Mouse (Mus musculus): ENCODE results near the gene Ephb2. TPM values are rescaled to one million over a fixed set of nuclear protein-coding genes. Genes with fewer than 3 reads are reported as not detected.
A peak's percentile ranks its signal among the peaks of the same experiment; 100 is the strongest.

Ephb2 gene
- total and polyA plus RNA-seq, 3 experiments: 0.08 TPM; not detected in 2

- DNase-seq (ENCODE audit: extremely low read depth): no peak
- in situ Hi-C loops (cut with MboI; ENCODE audit: low pct_ligation_motif_present, low pct_unique_long_range_greater_than_20kb, low sequenced_read_pairs) (loop anchor here (25.0 kb wide), 1 partner anchor 369 kb away; the partner anchor contains the start of gene Tcea3), dilution Hi-C loops (cut with MboI; ENCODE audit: extremely low pct_ligation_motif_present, extremely low pct_unique_long_range_greater_than_20kb, low sequenced_read_pairs) (no loop called here)
- Histone ChIP-seq H3K4me1 (ENCODE audit: control insufficient read depth in 1 of 2, insufficient read depth in 2 of 2) (peaks cover under 1 to 5% of the 10 kb centered on the region in 2 experiments; a peak in 2 of 4 replicates), H3K4me3 (replicated peaks in 1 of 3; ENCODE audit: low read depth in 2 of 3, low read length in 2 of 3, poor library complexity in 1 of 3) (no peak overlapping the region), H3K27ac (ENCODE audit: insufficient read depth, low read depth) (no peak overlapping the region), H3K4me2 (ENCODE audit: insufficient read depth, low read depth, poor library complexity, severe bottlenecking) (no peak overlapping the region), H3K9me3 (replicated peaks; ENCODE audit: low read length) (no peaks in the 10 kb centered on the region), H3K36me3 (replicated peaks in 1 of 2; ENCODE audit: control insufficient read depth in 1 of 2, insufficient read depth in 1 of 2, low read length in 1 of 2) (no peaks in the 10 kb centered on the region), H3K79me2 (replicated peaks; ENCODE audit: control insufficient read depth, extremely low read depth, insufficient read depth, poor library complexity, severe bottlenecking) (peaks cover 15% of the 10 kb centered on the region), H3K27me3 (replicated peaks) (no peaks in the 10 kb centered on the region), H3K9ac (ENCODE audit: insufficient read depth, low read depth) (no peak overlapping the region)
- TF ChIP-seq PAX5 (IDR thresholded peaks at IDR 0.05; ENCODE audit: low read length) (no peak), SIN3A (IDR thresholded peaks at IDR 0.05; ENCODE audit: low read length) (no peak), UBTF (IDR thresholded peaks at IDR 0.05; ENCODE audit: low read depth, low read length) (no peak)
These were observed 229.9 kb downstream of the Ephb2 start for GRCm38 (mm10) chr4:136605756-136606485.

GRCm38 (mm10) chr4:136602568-136602967 lies 233.2 kb downstream of the Ephb2 start, which contains the start of gene Kdm1a:
Kdm1a (minus strand) TSS chr4:136602723.
- Histone ChIP-seq H3K27ac (ENCODE audit: insufficient read depth, low read depth) (peak within 1 kb of the TSS; percentile 29; the same call in 1 of the 2 replicates), H3K36me3 (replicated peaks in 1 of 2; ENCODE audit: control insufficient read depth in 1 of 2, insufficient read depth in 1 of 2, low read length in 1 of 2) (peaks cover 0 to 12% of the 10 kb centered on the region in 2 experiments), H3K9me3 (replicated peaks; ENCODE audit: low read length) (no peaks in the 10 kb centered on the region), H3K4me1 (ENCODE audit: control insufficient read depth in 1 of 2, insufficient read depth in 2 of 2) (peaks cover 7 to 21% of the 10 kb centered on the region in 2 experiments), H3K79me2 (replicated peaks; ENCODE audit: control insufficient read depth, extremely low read depth, insufficient read depth, poor library complexity, severe bottlenecking) (peaks cover 47% of the 10 kb centered on the region), H3K27me3 (replicated peaks) (no peaks in the 10 kb centered on the region), H3K4me2 (ENCODE audit: insufficient read depth, low read depth, poor library complexity, severe bottlenecking) (peak within 1 kb of the TSS; percentile 96), H3K4me3 (replicated peaks in 1 of 3; ENCODE audit: low read depth in 2 of 3, low read length in 2 of 3, poor library complexity in 1 of 3) (peak within 1 kb of the TSS; percentile 67 to 86 (median 83)), H3K9ac (ENCODE audit: insufficient read depth, low read depth) (peak within 1 kb of the TSS; percentile 99)
- DNase-seq (ENCODE audit: extremely low read depth): peak; percentile 91
- dilution Hi-C loops (cut with MboI; ENCODE audit: extremely low pct_ligation_motif_present, extremely low pct_unique_long_range_greater_than_20kb, low sequenced_read_pairs): no loop called here
- in situ Hi-C loops (cut with MboI; ENCODE audit: low pct_ligation_motif_present, low pct_unique_long_range_greater_than_20kb, low sequenced_read_pairs): loop anchor here (25.0 kb wide), 1 partner anchor 365 kb away; the partner anchor contains the start of gene Tcea3
- TF ChIP-seq TBP (conservative IDR thresholded peaks at IDR 0.05; ENCODE audit: low read depth, low read length) (0 out of 2 replicates have a peak, but pooled peaks have one; percentile 25), RAD21 (IDR thresholded peaks at IDR 0.05; ENCODE audit: low read depth, low read length) (no peak), MXI1 (IDR thresholded peaks at IDR 0.05; ENCODE audit: low read depth, low read length) (peak; percentile 48; the same call in 1 of the 2 replicates), POLR2AphosphoS2 (IDR thresholded peaks at IDR 0.05; ENCODE audit: low read depth, low read length) (peak; percentile 69; the same call in 1 of the 2 replicates), CHD1 (IDR thresholded peaks at IDR 0.05; ENCODE audit: low read depth, low read length) (no peak), CHD2 (IDR thresholded peaks at IDR 0.05; ENCODE audit: low read length) (no peak), KAT2A (IDR thresholded peaks at IDR 0.05; ENCODE audit: insufficient replicate concordance, low read length) (0 out of 2 replicates have a peak, but pooled peaks have one; percentile 50), NRF1 (IDR thresholded peaks at IDR 0.05; ENCODE audit: low read depth, low read length) (peak; percentile 90), SMC3 (IDR thresholded peaks at IDR 0.05; ENCODE audit: low read depth, low read length) (no peak; the same call in 1 of the 2 replicates), MAX (IDR thresholded peaks at IDR 0.05; ENCODE audit: low read length) (peak; percentile 77; the same call in 1 of the 2 replicates), SIN3A (IDR thresholded peaks at IDR 0.05; ENCODE audit: low read length) (peak; percentile 68), NELFE (IDR thresholded peaks at IDR 0.05; ENCODE audit: low read depth, low read length) (peak; percentile 89), TCF12 (IDR thresholded peaks at IDR 0.05; ENCODE audit: low read depth, low read length) (peak; percentile 90), MAZ (IDR thresholded peaks at IDR 0.05; ENCODE audit: low read depth, low read length) (0 out of 2 replicates have a peak, but pooled peaks have one; percentile 43), ETS1 (conservative IDR thresholded peaks at IDR 0.05; ENCODE audit: low read depth, low read length) (no peak), ZKSCAN1 (IDR thresholded peaks at IDR 0.05; ENCODE audit: borderline replicate concordance, low read depth, low read length) (no peak), CTCF (conservative IDR thresholded peaks at IDR 0.05 in 1 of 2, IDR thresholded peaks at IDR 0.05 in 1 of 2; ENCODE audit: low read depth in 2 of 2, low read length in 2 of 2) (peak; percentile 43 to 88; a peak in 3 of 4 replicates), HCFC1 (IDR thresholded peaks at IDR 0.05; ENCODE audit: low read depth, low read length) (peak; percentile 84), ZMIZ1 (IDR thresholded peaks at IDR 0.05; ENCODE audit: low read depth, low read length) (peak; percentile 82), ELF1 (IDR thresholded peaks at IDR 0.05; ENCODE audit: low read depth, low read length) (peak; percentile 72), JUN (IDR thresholded peaks at IDR 0.05; ENCODE audit: insufficient read depth, low read depth, low read length) (no peak), MYC (IDR thresholded peaks at IDR 0.05; ENCODE audit: low read depth, low read length) (peak; percentile 77; the same call in 1 of the 2 replicates), USF2 (conservative IDR thresholded peaks at IDR 0.05; ENCODE audit: low read depth, low read length) (no peak), USF1 (IDR thresholded peaks at IDR 0.05; ENCODE audit: low read depth, low read length) (no peak), ZC3H11A (IDR thresholded peaks at IDR 0.05; ENCODE audit: low read depth, low read length) (no peak), RCOR1 (conservative IDR thresholded peaks at IDR 0.05; ENCODE audit: low read depth, low read length) (0 out of 2 replicates have a peak, but pooled peaks have one; percentile 21), E2F4 (IDR thresholded peaks at IDR 0.05; ENCODE audit: insufficient replicate concordance, low read depth, low read length) (no peak), IRF4 (IDR thresholded peaks at IDR 0.05; ENCODE audit: low read depth, low read length) (peak; percentile 75; the same call in 1 of the 2 replicates), UBTF (IDR thresholded peaks at IDR 0.05; ENCODE audit: low read depth, low read length) (no peak)
